Mouse (Mus musculus) adrenal gland, adult (tissue): ENCODE measurements around the gene Sphkap.

Experiments used
- DNase-seq, 2 experiments: peaks; one replicate each; pipeline ENCODE4 v3.0.0; 2022 to 2023; ENCODE audit warnings: low spot score in 1 of 2; ENCODE audit not compliant: inconsistent age in 2 of 2

Gene Sphkap

DNA sequence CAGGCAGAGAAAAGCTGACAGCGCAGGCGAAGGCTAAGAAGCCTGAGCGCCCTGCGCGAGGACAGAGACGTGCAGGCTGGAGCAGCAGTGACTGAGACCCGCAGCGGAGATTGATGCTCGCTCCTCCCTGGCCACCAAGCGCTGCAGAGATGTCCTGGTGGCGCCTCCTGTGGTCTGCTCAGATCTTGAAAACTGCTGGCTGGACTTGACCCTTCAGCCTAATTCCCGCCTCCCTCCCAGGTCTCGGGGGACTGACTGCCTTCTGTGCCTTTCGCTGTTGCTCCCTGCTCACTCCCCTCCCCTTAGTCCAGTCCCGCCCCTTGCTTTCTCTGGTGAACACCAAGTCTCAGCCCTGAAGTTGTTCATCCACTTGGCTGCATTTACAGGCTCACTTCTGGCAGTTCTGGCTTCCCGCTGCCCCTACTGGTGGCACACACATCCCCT lies at the start of gene Sphkap:
Gene Sphkap, minus strand, starts transcription at position 180 of the 444 bp plus-strand sequence.
- DNase-seq, result peak; percentile 68 to 83

DNA sequence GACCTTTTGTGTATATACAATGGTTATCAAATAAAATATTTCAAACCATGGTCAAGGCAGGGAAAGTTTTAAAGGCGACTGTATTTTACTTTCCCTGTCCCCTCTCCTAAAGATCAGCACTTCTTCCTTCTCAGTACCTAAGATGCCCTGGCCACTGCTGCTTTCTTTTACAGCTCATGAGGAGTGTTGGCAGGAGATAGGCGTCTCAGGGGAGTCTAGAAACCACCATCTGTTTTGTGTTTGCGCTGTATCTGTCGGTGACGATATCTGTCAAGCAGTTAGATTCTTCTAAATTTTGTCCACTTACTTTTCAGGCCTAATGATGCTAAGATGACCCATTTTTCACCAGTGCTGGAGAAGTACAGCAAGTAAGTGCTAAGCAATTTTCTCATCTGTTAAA lies 43.3 kb upstream of the Sphkap start:
- no peak for DNase-seq

DNA sequence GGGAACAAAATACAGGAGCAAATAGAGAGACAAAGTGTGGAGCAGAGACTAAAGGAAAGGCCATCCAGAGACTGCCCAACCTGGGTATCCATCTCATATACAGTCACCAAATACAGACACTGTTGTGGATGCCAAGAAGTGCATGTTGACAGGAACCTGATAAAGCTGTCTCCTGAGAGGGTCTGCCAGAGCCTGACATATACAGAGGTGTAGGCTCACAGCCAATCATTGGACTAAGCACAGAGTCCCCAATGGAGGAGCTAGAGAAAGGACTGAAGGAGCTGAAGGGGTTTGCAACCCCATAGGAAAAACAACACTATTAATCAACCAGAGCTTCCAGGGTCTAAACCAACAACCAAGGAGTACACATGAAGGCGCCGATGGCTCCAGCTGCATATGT lies 32.4 kb upstream of the Sphkap start:
- DNase-seq, result no peak

DNA sequence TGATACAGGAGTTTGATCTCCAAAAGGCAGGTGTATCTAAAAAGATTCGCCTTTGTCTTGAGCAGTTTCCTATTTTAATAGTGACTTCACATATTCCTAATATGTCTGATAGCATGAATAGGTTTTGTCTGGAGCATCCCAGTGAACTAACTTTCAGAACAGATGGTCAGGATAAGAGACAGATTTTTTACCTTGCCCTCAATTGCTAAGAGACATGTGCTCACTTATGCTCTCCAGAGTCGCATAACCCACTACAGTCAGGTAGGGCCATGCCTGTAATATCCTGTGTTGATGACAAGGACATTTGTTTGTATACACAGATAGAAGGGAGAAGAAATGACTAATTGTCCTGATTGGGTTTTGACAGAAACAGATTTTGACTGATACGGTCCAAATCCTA lies 25.9 kb upstream of the Sphkap start:
- DNase-seq, result no peak

DNA sequence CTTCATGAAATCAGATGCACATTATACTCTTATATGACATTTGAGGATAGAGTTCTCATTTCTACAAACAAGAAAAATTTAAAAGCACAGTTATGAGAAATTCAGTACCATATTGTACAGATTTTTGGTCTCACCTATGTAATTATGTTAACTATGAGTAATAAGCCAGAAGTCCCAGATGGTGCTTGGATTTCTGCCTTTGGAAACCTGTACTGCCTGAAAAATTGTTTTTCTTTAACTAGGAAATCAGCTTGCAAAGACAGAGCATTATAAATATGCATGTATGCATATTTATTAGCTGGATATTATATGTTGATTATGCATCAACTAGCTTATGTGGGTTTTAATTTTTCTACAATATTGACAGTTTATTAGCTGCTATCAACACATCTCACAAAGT lies 21.9 kb upstream of the Sphkap start:
- no peak for DNase-seq

DNA sequence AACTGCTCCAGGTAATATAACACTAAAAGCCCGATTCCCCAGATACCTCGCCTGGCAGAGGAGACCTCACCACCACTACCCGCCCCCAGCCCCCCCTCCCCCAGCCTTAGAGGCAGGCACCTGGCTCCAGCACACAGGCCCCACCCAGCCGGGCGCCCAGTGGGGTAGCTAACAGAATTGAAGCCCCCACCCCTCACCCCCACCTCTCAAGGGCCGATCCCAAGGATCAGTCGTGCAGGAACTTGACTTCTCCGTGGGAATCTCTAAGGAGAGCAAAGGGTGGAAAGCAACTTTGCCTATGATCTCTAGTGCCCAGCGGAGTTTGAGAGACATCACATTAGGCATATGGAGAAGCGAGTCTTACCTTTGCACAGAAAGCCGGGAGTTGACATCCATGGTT lies 384 bp downstream of the Sphkap start:
- no peak for DNase-seq

DNA sequence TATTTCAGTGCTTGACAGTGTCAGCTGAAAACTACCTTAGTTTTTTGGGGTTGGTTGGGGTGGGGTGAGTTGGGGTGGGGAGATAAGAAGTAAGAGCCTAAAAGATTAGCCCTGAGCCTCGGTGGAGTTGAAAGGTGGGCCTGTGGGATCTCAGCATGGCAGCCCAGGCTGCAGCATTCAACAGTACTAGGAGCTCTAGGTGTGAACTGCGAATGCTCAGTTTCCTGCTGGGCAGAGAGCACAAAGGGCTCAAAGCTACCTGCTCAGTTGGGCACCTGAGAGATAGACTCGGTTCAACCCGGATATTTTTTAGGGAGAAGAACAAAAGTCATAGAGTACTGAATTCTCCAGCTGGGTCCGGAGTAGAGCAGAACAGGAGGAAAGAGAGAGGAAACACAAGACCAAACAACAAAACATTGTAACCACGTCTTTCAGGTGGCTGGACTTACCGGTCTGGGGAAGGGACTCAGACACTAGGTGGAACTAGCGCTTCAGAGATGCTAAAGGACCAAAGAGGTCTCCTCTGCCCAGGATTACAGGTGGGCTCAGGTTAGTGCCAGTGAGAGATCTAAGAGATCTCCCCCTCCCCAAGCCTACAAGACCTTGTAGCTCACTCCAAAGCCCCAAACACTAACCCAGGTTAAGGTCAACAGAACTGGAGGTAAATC lies 984 bp downstream of the Sphkap start:
- DNase-seq, result peak in 1 of 2 experiments; percentile 24

DNA sequence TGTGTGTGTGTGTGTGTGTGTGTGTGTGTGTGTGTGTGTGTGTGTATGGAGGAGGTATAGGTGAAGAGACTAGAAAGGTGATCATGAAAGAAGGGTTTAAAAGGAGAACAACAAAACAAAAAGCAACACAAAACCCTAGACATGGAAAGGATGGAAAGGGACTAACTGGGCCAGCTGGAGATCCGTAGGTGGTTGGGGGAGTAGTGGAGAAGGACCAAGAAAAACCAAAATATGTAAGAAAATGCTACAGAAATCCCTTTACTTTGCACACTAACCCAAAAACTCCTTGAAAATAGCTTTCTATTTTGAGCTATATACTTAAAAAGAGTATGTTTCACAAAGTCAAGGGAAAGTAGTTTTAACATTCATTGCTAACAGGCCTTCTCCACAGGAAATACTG lies 6.9 kb downstream of the Sphkap start:
- DNase-seq, result no peak

DNA sequence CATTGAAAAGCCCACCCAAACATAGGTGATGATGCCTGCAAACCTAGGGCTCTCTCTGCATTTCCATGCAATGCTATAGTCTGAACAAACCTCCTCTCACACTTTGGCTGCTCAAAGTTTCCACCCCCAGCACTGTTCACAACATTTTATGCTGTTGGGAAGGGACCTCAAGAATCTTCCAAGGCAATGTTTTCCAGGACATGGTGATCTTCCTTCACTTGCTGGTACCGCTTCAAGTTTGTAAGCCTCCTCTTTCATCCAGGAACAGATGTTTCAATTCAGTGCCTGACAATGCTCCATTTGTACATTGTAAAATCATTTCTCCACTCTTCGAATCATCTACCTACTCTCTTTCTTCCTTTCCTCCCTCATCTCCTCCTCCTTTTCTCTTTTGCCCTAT lies 11.7 kb downstream of the Sphkap start:
- DNase-seq, result no peak

DNA sequence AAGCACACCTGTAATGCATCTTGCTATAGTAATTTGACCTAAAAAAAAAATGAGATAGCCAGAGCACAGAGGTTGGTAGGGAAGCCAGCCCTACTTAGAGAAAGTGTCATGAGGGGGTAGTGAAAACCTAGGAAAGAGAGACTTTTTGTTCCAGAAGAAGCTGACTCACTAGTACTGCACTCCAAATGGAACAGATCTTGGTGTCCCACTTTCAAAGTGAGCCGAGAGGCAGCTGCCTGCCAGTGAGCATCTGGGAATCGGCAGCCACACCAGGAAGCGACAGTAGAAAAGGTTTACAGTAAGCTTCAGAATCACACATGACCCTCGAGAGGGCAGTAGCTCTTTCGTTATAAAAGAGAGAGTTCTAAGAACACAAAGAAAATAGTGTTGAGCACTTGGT lies 12.4 kb downstream of the Sphkap start:
- DNase-seq, result no peak

DNA sequence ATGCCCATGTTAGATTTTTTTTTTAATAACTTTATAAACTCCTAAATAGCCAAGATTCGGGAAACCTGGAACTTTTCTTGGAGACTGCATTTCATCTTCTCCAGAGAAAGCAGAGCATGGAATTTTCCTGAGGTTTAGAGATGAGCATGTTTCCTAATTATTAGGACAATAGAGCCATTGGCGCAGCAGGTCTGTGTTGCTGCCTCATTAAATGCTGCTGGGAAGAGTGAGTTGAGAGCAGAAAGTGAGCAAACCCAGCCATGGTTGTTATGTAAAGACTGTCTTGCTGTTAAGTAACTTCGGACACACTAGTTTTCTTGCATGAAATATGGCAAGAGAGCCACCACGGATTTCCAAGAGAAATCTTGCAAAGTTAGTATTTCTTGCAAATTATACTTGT lies 18.6 kb downstream of the Sphkap start:
- DNase-seq, result no peak

DNA sequence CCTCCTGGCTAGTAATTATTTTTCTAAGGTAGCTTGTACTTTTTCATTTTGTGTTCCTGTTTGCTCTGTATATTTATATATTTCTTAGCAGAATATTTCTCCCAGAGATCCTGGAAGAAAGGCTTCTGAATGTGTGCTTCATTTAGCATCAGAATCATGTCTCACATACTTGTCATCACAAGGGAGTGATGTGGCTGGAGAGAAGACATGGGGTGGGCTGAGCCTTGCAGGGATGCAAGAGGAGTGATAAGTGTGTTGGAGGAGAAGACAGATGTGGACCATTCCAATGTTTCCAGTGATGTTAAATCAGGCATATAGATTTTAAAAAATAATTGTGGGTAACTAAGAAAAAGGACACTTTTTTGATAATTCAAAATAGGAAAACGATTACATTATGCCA lies 30.6 kb downstream of the Sphkap start:
- no peak for DNase-seq

DNA sequence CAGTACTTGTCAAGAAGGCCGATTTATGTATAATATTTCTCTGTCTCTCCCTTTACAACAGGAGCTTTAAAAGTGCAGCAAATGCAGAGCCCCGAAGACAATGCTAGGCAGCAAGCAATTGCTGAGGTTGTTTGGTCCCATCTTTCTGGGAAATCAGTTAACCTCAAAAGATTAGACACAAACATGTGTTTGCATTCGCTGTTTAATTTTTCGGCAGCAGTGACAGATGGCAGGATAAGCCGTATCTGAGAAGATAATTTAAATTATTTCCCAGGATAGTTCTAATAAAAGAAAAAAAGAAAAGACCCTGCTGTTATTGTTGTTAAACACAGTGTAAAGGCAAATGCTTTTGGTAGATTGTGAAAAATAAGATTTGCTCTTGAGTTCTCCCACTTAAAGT lies 41.5 kb downstream of the Sphkap start:
- DNase-seq, result no peak

DNA sequence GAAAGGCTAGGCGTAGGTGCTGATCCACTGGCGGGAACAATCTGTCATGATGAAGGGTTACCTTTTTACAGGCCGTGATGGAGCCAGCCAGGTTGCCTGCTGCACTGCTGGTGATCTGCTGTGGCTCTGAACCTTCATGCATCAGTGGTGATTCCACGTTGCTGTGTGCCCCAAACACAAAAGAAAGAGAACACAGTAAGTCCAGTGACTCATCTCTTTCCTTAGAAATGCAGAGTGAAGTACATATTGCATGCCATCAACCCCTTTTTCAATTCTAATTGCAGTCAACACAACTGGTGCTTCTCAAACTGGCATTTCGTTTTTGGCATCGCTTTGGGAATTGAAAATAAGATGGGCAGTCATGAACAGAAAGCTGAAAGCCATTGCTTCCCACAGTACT lies 45.8 kb downstream of the Sphkap start:
- peak in 1 of 2 experiments; percentile 10 for DNase-seq

DNA sequence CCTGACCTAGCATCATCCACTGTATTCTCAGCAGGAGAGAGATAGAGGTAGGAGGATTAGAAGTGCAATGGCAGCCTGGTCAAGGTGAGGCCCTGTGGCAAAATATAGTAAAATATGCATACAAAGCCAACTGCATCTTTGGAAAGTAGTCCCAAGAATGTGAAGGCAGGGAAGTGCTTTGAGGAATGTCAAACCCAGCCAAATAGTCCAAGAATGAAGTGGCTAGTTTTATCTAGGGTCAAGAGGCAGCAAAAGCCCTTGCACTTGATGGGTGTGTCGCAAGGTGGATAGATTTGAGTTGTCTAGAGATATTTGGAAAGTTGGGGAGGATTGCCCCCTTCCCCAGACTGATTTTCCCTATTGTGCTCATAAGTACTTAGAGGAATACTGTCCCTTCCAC lies 61.5 kb downstream of the Sphkap start:
- DNase-seq, result no peak

DNA sequence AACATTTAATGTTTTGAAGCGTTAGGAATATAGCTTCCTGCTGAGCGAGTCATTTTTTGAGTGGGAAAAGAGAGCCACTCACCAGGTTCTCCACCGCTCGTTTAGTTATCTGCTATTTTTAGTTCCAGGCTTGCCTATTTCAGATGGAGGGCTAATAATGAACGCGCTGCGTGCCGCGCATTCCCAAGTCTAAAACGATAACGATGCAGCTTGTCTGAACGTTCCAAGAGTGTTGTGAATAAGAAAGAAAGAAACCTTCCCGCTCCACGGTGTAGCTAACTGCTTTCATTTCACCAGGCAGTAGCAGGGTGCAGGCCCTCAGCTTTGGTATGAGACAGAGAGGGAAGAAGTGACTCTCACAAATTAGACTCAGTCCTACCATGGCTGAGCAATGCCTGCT lies 62.4 kb downstream of the Sphkap start:
- DNase-seq, result no peak

DNA sequence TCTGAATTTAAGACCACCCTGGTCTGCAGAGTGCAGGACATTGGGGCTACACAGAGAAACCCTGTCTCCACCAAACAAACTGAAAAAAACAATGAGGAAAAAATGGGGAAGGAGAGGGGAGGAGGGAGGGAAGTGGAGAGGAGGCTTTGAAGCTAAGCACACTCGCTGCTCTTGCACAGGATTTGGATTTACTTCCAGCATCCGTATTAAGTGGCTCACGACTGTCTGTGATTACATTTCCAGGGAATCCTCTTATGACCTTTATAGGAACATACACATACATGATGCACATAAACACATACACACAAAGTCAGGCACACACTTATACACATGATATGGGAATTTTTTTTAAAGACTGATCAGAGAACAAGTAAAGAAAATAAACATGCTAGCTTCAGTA lies 62.9 kb downstream of the Sphkap start:
- no peak for DNase-seq

DNA sequence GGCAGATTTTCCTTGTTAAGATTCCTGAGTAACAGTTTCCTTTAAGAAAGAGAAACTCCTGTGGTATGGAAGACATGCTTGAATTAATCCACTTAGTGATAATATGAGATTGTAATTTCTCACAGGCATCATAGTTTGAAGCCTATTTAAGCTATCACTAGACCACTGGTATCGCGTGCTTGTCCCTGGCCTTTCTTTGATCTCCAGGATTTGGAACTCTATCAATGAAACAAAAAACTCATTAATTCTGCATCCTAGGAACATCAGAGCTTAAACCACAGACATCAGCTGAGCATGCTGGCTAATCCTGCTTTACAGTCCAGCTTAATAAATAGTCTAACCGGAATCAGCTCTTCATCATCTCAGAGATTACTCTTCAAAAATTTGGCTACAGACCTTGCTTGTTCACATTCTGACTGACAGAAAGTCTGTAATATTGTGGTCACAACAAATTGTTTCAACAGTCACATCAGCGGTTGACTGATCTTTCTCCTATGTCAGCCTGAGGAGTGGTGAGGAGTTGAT lies 65.2 kb downstream of the Sphkap start:
- DNase-seq, result peak in 1 of 2 experiments; percentile 63

DNA sequence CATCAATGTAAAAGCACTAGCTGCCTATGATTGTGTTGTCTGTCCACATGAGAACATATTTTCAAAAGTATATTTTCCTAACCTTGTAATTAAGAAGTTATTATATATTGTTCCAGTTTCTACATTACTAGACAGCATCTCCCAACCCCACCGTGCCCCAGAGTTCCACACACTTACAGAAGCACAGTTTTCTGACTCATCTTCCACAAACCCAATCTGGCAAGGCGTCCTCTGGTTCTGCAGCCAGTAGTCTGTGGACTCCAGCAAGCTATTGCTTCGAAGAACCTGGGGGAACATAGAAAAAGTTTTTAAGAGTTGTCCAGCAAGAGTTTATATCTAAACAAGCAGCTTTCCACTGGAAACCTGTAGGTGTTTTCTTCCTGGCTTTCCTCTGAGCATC lies 68.6 kb downstream of the Sphkap start:
- no peak for DNase-seq

DNA sequence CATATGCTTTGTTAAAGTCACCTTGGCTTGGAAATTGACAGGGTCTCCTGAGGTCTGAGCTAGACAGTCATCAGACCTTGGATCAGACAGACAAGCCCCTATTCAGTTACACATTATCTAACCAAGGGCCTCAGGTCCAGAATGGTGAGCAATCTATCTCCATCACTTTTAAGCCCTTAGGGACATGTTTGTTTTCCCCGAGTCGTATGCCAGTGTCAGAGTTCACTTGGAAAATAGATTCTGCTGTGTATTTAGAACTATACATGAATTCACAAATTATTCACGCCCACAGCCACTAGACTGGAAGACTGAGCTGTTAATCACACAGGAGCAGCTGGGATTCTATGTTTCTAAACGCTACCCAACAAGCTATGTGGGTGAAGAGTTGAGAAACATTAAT lies 91.1 kb downstream of the Sphkap start:
- no peak for DNase-seq

DNA sequence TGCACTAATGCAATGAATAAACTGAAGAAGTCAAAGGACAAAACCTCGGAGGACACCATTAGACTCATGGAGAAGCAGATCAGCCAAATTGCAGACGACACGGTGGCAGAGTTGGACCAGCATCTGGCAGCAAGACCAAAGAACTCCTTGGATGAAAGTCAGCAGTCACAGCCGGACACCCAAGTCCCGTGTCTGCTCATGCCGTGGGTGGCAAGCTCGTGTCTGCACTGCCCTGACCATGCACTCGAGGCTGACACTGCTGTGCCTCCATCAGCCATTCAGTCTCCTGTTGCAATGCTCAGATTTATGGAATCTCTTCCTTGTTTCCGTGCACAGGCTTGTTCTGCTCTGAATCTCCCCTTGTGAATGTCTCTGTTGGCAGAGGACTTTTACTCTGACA lies 92.9 kb downstream of the Sphkap start:
- DNase-seq, result peak in 1 of 2 experiments; percentile 56

DNA sequence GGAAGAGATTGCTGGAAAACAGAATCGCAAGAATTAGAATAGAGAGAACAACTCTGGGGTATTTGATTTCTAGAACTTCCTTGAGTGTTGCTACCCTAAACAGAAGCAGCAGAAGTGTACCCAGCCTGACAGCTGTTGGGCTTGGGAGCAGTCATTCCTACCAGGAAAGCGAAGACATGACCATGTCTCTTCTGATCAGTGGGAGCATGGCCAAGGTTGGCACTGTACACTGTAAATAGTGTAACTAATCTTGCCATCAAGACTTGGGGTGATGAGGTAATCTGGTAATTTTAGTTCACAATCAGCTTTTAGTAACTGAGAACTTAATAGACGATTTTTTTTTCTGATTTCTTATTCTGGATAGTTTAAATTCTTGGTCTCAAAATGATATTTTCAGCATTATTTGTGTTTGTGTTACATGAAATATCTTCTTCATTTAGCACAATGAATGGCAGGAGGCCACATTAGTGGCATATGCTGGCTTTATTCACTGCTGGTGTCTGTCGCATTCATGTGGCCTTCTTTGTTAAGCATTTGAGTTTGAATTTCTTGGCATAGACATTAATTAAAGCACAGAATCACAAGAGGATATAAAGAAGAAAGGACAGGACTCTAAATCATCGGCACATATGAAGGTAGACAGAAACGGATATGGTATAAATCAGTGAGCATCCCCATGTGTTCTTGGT lies 96.2 kb downstream of the Sphkap start:
- no peak for DNase-seq
